Mouse (Mus musculus): ENCODE measurements around the gene Inf2.

DNA sequence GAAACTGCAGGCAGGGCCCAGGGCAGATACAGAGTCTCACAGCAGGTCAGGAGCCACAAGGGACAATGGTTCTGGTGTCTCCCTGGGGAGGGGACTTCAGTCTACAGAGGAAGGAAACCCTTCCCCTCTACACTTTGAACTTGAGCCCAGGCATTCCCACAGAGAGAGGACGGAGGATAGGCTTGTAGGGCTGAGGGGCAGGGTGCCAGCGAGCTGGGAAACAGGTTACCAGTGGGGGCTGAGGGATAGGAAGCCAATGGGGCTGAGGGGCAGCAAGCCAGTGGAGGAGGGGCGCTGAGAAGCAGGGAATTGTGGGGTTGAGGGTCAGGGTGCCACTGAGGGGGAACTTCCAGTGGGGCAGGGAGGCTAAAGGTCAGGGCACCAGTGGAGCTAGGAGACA is 29.4 kb upstream of the Inf2 start:
- TF ChIP-seq CTCF (IDR thresholded peaks at IDR 0.05; ENCODE audit: control insufficient read depth, insufficient read depth, insufficient read length): no peak
- TF ChIP-seq CEBPB (IDR thresholded peaks at IDR 0.05; ENCODE audit: low read depth): no peak
